Mouse (Mus musculus): ENCODE measurements around the gene Scfd2.

The Scfd2 gene

DNA sequence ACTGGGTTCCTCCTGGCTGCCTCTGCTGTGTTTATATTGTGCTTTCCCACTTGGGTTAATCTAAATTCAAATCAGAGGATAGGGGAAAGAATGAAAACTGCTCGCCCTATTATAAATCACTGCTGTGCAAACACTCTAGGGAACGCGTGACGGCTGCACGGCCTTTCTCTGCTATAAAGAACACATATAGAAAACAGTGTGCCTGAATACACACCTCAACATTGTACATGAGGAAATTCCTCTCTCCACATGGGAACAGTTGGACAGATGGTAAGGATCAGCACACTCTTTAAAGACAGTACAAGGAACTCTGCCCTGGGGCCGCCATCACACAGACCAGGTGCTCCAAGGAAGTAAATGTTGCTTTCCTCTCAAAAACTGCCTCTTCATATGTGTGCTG is 166.2 kb downstream of the Scfd2 start:
- DNase-seq (ENCODE audit: low spot score in 2 of 2) = no peak

DNA sequence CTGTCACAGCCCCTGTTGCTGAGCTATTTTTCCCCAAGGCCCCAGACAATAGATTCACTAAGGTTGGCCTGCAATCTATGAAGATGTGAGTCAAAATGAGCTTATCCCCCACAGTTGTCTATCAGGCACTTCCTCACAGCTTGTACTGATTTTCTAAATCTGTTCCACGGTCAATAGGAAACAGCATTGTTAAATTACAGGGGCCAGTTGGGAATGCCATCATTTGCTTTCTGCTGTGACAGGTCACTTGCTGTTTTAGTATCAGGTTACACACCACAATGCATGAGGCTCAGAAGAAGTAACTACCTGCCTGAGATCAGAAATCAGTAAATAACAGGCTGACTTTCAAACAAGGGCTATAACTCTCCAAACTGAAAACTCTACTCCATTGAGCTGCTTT is 168.3 kb downstream of the Scfd2 start:
- no peak for DNase-seq (ENCODE audit: low spot score in 2 of 2)

DNA sequence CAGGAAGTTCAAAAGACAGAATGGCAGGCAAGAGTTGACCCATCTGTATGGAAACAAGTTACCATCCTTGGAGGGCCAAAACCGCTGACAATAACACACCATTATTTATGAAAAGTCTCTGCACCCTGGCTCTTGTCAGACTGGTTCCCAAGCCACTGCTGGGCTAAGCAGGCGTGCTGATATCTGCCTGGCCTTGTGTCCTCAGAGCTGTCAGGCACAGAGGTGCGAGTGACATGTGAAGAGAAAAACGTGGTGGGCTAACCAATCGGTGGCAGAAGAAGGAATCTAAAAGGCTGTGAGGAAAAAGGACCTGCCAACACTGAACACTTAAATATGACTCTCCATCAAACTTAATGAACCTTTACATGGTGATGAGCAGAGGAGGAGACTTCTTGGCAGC is 170.0 kb downstream of the Scfd2 start:
- no peak for DNase-seq (ENCODE audit: low spot score in 2 of 2)

DNA sequence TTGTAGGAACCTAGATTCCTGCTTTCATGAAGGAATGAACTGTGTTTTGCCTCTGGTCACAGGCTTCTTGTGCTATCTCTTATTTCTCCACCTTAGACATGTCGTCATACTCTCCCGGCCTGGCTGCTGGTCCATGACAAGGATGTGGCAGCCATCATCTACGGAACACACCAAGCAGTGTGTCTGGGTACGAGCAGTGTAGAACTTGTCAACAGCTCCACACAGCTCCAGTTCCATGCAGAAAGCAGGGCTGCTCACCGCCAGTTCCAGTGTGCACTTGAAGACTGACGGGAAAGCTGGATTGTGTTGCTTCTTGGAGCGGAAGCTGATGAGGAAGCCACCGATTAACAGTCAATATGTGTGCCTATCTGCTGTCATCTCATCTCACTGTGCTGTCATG is 173.5 kb downstream of the Scfd2 start:
- no peak for DNase-seq (ENCODE audit: low spot score in 2 of 2)

DNA sequence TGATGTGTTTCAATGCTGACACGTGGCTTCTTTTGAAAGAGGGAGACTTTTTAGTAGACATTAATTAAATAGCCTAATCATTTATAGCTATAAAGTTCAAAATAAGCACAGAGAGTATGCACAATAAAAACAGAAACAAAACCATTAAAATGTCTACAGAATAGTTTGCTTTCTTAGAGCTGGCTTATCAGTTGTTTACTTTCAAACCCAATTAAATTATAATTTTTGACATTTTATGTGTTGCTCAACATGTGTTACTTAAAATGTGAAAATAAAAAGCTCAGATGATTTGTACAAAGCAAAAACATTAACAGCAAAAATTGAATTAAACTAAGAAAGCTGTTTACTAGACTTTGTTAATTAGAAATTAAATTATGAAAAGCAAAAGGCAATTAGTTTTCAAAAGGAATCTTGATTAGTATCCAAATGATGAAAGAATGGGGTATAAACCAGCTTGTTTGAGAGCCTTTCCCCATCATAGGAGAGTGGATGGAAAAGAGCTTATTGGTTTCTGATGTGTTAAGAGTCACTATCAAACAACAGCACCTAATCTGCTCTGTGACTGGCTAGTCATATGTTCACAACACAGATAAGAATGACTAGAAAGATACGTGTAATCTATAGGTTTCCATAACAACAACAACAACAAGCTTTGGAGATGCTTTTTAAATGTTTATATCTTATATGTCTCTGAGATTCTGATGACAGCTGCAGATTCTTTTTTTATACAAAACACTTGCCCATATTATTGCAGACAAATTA is 176.0 kb downstream of the Scfd2 start:
- no peak for DNase-seq (ENCODE audit: low spot score in 2 of 2)

DNA sequence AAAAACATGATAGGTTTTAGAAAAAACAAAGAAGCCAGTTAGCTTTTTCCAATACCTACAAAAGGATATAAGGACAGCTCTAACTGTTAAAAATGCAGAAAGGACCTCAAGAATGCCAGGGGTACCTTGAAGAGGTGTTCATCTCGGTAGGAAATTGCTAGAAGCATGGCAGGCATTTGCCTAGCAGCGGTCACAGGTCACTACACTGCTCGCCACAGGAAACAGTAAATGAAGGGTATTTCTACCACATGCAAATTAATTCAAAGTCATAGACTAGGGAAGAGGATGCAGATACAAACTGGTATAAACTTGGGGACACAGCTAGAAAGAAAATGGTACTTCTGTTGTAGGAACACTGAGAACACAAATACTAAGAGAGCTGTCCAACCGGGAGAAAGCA is 180.7 kb downstream of the Scfd2 start:
- no peak for DNase-seq (ENCODE audit: low spot score in 2 of 2)

DNA sequence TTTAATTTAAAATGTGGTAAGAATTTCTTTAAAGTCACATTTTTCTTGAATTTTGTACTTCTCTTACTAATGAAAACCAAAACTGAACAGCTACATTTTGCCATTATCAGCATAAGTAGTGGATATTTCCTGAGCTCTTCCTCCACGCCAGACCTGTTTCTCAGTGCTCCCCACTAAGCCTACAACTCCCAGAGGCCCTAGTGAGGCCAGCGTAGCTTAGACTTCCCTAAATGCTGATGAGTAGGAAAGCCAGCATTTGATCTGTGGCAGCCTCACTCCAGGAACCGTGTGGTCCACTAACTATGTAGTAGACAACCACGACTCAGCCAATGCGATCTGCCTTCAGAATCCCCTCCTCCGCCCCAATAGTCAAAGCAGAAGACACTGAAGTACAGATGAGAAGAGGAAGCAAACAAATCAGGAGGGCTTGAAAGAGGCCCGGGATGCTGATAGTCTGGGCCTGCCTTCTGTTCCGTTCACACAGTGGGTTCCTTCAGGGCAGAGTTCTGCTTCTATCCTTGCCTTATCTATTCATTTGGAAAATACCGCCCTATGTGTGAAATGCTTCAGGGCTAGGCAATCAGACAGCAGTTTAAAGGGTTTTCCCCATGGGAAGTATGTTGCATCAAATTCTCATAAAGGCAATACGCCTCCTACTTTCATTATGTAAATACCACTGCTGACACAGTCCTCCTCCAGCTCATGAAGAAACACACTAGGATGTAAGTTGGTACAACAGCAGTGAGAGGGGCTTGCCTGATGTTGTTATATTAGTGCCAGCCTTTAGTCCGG is 183.3 kb downstream of the Scfd2 start:
- no peak for DNase-seq (ENCODE audit: low spot score in 2 of 2)

DNA sequence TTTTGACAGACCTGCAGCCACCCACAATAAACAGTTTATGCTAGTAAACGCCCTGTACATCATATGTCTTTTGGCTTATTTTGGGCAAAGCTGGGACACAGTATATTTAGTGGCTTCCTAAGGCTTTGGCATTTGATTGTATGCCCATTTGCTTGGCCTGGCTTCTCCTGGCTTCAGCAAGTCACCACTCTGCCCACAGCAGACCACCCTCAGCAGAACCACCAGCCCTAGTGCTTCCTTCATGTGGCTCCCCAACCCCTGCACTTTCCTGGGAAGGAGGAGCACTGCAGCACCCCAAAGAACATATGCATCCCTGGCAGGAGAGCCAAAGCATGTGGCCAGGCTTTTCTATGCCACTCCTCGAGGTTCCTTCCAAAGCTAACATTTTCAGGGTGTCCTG is 188.5 kb downstream of the Scfd2 start:
- peak; percentile 19 to 24 for DNase-seq (ENCODE audit: low spot score in 2 of 2)

DNA sequence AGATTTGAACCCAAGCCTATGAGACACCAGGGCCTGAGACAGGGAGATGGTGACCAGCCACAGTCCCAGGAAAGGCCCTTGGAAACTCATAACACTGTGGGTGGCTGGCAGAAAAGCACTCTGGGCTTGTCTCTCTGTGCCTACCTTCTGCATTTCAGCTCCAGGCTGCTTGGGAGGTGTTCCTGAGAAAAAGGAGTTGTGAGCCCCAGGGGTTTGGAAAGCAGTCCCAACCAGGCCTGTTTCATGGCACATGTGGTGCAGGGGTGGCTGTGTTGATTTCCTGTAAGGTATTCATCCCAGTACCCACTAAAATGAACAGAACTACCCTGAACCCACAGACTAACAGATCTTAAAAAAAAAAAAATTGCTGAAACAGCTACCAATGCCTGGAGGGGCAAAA is 189.0 kb downstream of the Scfd2 start:
- peak; percentile 45 to 59 for DNase-seq (ENCODE audit: low spot score in 2 of 2)

DNA sequence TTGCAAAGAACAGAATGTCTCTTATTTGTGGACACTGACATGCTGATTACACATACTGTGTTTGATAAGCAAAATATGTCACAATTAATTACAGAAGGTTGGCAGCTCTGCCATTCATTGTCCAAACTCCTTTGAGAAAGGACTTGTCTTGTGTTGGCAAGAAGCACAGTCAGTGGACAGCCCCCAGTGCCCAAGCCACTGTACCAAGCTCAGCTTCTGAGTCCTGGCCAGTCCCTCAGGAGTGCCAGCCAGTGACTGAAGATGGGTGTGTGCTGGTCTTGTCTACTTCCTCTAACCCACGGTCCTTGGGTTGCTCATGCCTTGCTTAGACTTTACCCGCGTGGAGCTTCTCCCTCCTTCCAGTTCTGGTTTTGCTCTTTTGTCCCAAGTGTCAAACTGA is 194.1 kb downstream of the Scfd2 start:
- no peak for DNase-seq (ENCODE audit: low spot score in 2 of 2)

DNA sequence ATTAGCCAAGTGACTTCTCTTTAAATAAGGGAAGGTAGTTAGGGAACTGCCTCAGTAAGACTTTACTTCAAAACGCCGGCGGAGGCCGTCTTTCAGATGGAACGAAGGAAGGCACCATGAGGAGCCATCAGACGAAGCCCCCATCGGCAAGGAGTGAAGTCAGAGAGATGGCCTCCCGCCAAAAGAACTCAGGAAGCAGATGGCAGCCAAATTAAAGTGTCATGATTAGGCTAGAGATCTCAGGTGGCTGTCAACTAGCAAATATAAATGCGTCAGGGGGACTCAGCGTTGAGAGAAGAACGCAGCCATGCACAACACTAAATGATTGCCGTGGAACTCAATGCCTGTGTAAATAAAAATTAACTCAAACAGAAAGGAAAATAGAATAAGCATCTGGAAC is 194.8 kb downstream of the Scfd2 start:
- no peak for DNase-seq (ENCODE audit: low spot score in 2 of 2)

DNA sequence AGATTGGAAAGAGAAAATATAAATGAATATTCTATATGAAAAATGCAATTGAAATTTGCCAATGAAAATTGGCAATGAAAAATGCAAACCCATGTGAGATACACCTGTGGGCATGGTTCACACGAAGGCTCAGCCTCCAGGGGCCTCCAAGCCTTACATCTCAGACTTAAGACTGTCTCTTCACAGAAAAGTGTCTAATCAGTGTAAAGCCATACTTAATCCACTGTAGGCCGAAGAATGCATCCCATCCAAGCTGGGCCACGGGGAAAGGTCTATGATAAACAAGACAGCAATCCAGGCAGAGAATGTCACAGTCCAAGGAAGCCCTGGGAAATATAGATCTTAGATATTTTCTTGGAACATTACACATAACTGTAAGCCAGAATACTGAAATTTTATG is 198.3 kb downstream of the Scfd2 start:
- no peak for DNase-seq (ENCODE audit: low spot score in 2 of 2)

DNA sequence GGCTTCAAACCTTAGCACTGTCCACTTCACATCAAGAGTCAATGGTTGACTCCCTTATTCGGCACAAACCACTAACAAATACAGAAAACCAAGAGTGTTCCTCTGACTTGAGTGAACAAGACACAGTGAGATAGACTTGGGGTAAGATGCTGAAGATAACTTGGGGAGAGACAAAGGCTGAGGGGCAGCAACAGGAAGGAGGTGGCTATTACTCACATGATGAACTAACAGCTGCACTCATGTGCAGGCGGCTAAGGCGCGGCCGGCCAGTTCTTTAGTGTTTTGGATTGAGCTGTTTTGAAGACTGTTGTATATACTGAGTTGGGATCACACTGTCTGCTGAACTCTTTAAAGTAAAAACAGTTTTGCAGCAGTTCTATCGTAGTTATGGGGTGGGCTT is 205.3 kb downstream of the Scfd2 start:
- no peak for DNase-seq (ENCODE audit: low spot score in 2 of 2)

DNA sequence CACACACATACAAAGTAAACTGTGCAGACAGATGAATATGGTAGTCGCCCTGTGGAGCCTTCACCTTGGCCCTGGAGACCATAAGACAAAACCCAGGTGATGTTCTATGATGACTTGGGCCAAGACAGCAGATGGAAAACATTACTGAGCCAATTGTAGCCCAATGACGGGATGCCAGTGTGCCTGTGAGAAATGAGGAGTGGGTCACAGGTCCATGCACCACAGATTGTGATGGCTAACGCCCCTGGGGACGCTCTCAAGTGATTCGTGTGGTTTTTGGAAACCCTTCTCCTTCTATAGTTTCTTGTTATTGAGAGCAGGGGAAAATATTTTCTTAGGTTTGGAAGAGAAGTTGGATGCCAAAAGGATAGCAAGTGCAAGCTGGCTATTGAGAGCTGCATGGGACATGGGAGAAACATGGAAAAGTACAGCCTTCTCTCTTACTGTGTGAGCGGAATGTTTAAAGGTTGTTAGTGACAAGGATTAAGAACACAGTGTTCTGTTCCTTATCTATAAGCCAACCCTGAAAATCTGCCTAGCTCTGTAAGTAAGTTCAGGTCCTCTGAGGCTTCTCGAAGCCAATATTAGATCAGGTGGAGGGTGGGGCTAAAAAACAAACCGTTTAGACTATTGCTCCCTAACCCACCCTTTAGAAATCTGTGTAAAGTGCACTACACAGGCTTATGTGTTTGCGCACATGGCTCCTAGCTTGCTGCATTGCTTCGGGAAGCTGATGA is 210.4 kb downstream of the Scfd2 start:
- DNase-seq (ENCODE audit: low spot score in 2 of 2) = no peak

DNA sequence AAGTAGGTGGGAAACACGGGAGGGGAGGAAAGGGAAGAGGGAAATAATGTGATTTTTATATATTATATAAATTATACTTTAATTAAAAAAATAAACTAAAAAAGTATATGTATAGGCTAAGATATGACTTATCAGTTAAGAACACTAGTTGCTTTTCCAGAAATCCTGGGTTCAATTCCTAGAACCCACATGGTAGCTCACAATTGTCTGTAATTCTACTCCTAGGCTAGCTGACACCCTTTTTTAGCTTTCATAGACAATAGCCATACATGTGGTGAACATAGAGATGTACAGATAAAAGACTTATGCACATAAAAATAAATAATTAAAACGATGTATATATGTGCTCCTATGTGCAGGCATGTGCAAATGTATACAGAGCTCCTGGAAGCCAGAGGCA is 212.0 kb downstream of the Scfd2 start:
- no peak for DNase-seq (ENCODE audit: low spot score in 2 of 2)

DNA sequence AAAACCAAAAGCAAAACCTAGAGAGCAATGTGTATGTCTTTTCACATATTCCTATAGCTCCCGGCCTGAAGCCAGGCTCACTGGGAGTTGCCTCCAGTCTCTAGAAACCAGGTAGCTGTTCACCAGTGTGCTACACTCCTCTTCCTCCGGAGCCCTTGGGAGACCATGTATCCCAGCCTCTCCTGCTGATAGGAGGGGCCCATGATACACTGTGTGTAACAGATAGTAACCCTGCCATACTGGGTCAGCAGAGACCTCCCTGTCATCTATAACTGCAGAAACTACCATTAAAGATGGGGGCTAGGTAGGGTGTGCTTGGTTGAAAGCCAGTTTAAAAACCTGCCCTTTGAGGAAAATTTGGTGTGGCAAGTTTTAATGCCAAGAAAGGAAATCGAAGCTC is 214.4 kb downstream of the Scfd2 start:
- no peak for DNase-seq (ENCODE audit: low spot score in 2 of 2)

DNA sequence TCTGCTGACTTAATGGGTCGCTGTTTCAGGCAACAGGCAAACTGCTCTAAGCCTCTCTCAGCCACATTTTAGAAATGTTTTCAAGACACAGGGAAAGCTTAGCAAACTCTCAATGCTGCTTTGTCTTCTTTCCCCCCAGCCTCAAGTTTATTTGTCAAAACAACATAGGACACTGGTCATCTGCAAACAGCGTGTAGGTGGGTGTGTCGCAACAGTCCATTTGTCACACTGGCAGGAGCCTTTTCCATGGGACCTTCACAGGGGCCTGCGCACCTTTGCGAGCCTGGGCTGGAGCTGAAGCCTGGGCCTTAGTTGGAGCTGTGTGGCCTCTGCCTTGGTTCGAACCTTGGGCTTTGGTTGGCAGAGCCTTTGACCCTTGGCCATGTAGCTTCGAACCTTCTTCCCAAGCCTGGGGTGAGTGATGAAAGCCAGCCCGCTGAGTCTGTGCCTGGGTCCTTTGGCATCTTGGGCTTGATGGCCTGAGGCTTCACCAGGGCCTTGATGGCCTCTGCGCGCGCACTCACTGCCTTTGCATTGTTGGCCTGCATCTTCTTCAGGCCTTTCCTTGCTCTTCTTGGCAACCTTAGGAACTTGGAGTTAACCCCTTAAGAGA is 215.1 kb downstream of the Scfd2 start:
- DNase-seq (ENCODE audit: low spot score in 2 of 2) = no peak

DNA sequence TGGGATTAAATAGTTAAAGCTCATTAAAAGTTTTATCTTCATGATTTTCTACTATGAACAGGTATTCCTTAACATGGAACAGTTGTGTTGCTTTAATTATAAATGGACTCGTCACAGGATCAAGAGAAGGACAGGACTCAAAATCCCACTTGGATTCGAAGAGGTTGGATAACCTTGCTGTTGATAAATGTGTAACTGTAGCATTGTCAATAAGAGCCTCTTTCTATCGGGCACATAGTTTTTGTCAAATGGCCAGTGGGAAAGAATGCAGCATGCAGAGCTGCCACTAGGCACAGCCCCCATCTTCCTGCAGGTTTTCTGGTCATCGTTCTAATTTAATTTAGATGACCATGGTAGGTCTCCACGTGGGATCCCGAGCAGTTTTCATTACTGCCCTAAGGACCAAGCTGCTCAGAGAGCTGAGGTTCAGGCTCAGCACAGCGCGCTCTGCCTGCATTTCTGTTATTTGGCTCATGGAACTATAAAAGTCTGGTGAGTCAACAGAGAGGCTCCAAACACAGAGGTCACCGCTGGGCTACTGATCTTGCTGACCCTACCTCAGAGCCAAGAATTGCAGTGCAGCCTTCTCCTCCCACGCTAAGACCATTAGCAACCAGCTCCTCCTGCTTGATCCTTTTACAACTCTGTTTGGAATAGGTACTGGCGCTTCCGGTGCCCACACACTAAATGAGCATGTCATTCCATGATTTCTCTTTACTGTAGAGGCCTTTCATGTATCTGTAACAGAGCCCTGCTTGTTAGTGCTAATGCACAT is 215.9 kb downstream of the Scfd2 start:
- DNase-seq (ENCODE audit: low spot score in 2 of 2) = no peak

DNA sequence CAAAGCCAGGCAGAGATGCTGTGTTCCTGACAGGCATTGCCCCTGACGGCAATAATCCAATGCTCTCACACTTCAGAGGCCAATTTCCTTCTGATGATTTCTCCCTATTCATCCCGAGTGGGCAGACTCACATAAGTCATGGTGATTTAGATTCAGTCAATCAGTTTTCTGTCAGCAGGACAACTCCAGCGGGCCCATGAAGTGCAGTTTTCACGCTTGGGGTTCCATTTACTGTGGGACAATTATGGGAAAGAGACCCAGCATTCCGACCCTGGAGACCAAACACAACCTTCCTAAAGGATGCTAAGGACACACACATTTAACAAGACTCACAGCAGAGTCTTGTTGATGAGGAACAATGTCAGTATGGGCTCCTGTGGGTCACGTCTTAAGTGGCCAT is 217.1 kb downstream of the Scfd2 start:
- DNase-seq (ENCODE audit: low spot score in 2 of 2) = no peak

DNA sequence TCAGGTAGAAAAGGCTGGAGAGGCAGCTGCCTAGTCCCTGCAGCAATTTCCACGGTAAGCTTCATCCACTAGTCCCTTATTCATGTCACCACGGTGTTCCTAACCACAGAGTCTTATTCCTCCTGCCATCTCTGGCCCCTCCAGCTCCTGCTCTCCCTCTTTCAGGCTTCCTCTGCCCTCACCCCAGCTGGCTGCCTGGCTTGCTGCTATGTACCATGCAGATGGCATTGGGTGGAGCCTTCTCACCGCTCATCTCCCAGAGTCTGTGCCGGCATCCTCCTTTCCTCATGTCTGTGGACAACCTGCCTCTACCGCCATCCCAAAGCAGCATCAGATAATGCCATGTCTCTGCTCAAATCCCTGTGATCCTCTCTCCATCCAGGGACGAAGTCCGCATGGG is 218.0 kb downstream of the Scfd2 start:
- no peak for DNase-seq (ENCODE audit: low spot score in 2 of 2)

DNA sequence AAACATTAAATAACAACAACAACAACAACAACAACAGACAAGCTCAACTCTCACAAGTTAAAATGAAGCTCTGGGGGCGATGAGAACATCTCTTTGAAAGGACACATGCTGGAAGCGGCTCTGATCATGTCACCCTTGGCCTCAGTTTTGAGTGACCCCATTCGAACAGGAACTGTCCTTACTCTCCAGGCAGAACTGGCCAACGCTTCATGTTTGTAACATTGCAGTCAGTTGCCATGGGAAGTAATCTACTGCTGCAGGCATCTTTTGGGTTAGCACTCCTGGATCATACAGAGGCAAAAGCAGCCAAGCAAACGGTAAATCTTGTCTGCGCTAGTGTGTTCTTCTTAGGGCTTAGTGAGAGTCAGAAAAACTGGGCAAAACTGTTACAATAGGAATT is 219.7 kb downstream of the Scfd2 start:
- DNase-seq (ENCODE audit: low spot score in 2 of 2) = no peak
